ENCODE assay signal across 15 mouse cellular contexts in the genomic region with DNA sequence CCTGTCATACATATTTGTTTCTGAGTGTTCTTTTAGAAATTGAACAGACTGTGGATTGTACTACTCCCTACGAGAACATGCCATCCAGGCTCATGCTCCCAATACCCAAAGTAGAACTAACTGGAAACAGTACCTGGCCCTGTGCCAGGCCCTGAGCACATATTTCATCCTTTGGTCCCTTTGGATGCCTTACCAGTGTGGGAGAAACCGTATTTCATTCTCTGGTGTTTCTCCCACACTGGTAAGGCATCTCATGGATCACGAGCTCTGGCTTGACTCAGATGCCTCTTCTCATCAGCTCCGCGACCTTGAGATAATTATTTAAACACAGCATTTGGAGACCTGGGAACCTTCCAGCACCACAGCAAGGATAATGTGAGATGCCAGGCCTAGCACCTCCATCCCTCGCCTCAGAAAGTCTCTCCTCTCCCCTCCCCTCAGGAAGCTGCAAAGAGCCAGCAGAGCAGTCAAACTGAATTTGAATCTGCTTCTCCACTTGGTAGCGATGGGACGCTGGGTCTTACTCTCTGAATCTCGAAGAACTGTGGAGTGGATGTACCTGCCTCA. TPM values are rescaled to one million over a fixed set of nuclear protein-coding genes. Genes with fewer than 3 reads are reported as not detected.
A peak's percentile ranks its signal among the peaks of the same experiment; 100 is the strongest.
DNase-seq lines count a peak whose midpoint lies in the region; ATAC-seq lines count a peak whose summit lies in the region.
"Had no signal": no experiment of that assay in that cellular context is flagged by ENCODE, and none has a peak within 500 bp of the region (broad histone marks: within the 10 kb centered on the region; RNA-seq: fewer than 3 reads in every experiment).

No protein-coding gene starts in this region.

- no peak overlapping the region for H3K4me2 ChIP-seq in hindbrain, embryonic 14.5 days (replicated peaks)
- H3K4me2 ChIP-seq: heart, embryonic 15.5 days had no signal

- 0 out of 2 replicates have a peak, but pooled peaks have one; percentile 42 for ATAC-seq in hindbrain, embryonic 14.5 days (ENCODE audit: low FRiP score)
- no peak for ATAC-seq in activated CD4-positive, CD25-positive, alpha-beta regulatory T cell, adult 4 months
- ATAC-seq: intestine, postnatal 0 days; liver, postnatal 0 days had no signal

- no peak overlapping the region for H3K9ac ChIP-seq in hindbrain, embryonic 14.5 days
- H3K9ac ChIP-seq: heart, embryonic 15.5 days; liver, postnatal 0 days; neural tube, embryonic 12.5 days had no signal

- no peak overlapping the region for H3K4me3 ChIP-seq in hindbrain, embryonic 14.5 days (replicated peaks; ENCODE audit: low read length)
- H3K4me3 ChIP-seq in hindbrain, embryonic 10.5 days, result no peak overlapping the region
- H3K4me3 ChIP-seq: erythroblast, embryonic 14.5 days; heart, embryonic 15.5 days; midbrain, embryonic 10.5 days; neural tube, embryonic 12.5 days had no signal

- H3K27me3 ChIP-seq in hindbrain, embryonic 14.5 days (ENCODE audit: control insufficient read depth, insufficient read depth, low read length), result no peaks in the 10 kb centered on the region
- no peaks in the 10 kb centered on the region for H3K27me3 ChIP-seq in hindbrain, embryonic 10.5 days (ENCODE audit: insufficient read depth, poor library complexity, severe bottlenecking)
- H3K27me3 ChIP-seq: heart, embryonic 15.5 days; neural tube, embryonic 12.5 days had no signal

- H3K9me3 ChIP-seq in hindbrain, embryonic 14.5 days (ENCODE audit: control insufficient read depth, low read length), result no peaks in the 10 kb centered on the region
- H3K9me3 ChIP-seq in hindbrain, embryonic 10.5 days, result no peaks in the 10 kb centered on the region
- H3K9me3 ChIP-seq: G1E; heart, embryonic 15.5 days; midbrain, embryonic 10.5 days; neural tube, embryonic 12.5 days had no signal

- DNase-seq in adrenal gland, postnatal 36 days, result peak; percentile 36 to 57
- no peak for DNase-seq in adrenal gland, adult 8-10 months
- DNase-seq in hindbrain, embryonic 14.5 days (ENCODE audit: low spot score), result no peak
- no peak for DNase-seq in hindbrain, embryonic 10.5 days (ENCODE audit: low spot score)
- DNase-seq in ovary, adult 18-20 months (ENCODE audit: low spot score), result peak; percentile 16
- no peak for DNase-seq in ovary, postnatal 10 days (ENCODE audit: low spot score)
- DNase-seq in ovary, postnatal 14 days (ENCODE audit: low spot score), result peak; percentile 24
- DNase-seq: liver, postnatal 0 days had no signal

- no peak overlapping the region for H3K27ac ChIP-seq in hindbrain, embryonic 14.5 days
- H3K27ac ChIP-seq in hindbrain, embryonic 10.5 days, result no peak overlapping the region
- H3K27ac ChIP-seq: heart, embryonic 15.5 days; neural tube, embryonic 12.5 days had no signal

- WGBS in hindbrain, embryonic 14.5 days, result 77% methylated on average over 9 of the region's 9 CpGs
- 91% methylated on average over 9 of the region's 9 CpGs for WGBS in hindbrain, embryonic 10.5 days

- no peaks in the 10 kb centered on the region for H3K36me3 ChIP-seq in hindbrain, embryonic 14.5 days (replicated peaks; ENCODE audit: control insufficient read depth, insufficient read depth)
- H3K36me3 ChIP-seq in hindbrain, embryonic 10.5 days, result no peaks in the 10 kb centered on the region
- H3K36me3 ChIP-seq: G1E; midbrain, embryonic 10.5 days; neural tube, embryonic 12.5 days had no signal

- peaks cover 20% of the 10 kb centered on the region; the same call in 1 of the 2 replicates for H3K4me1 ChIP-seq in hindbrain, embryonic 14.5 days (replicated peaks; ENCODE audit: control insufficient read depth, insufficient read depth, low read length)
- peaks cover 13% of the 10 kb centered on the region for H3K4me1 ChIP-seq in hindbrain, embryonic 10.5 days (replicated peaks)

RNA-seq across cellular contexts. Expression of gene Lrch1, which starts 21.6 kb away (rescaled TPM):
- 10 to 100 TPM; 12.4 to 13.7 TPM for total RNA-seq in adrenal gland, postnatal 36 days (2021)
- 10 to 100 TPM; 11.0 to 35.2 (median 19.0) TPM for total RNA-seq in adrenal gland, adult 8-10 months (2022)
- polyA plus RNA-seq in hindbrain, embryonic 14.5 days (2014; fragmentation: Nextera tagmentation; extraction: Ambion mirVana), result 16.7 and 22.0 TPM in 2 replicates
- polyA plus RNA-seq in hindbrain, embryonic 10.5 days (2016; fragmentation: Nextera tagmentation; extraction: Ambion mirVana), result 6.8 and 8.2 TPM in 2 replicates
- polyA plus RNA-seq in activated CD4-positive, CD25-positive, alpha-beta regulatory T cell, adult 4 months (2017; shearing (Covaris generic)), result 10 to 100 TPM; 24.1 to 24.4 TPM
- polyA plus RNA-seq: G1E had no signal

Comparison
In these comparisons a context has a peak if more than half of its experiments do, and no peak if none do; other contexts are left out.
1. DNase-seq: peak in adrenal gland, postnatal 36 days (2 of 2), ovary, adult 18-20 months (single experiment) and ovary, postnatal 14 days (single experiment); none in adrenal gland, adult 8-10 months (single experiment), hindbrain, embryonic 14.5 days (single experiment), hindbrain, embryonic 10.5 days (single experiment) and ovary, postnatal 10 days (single experiment).